Mouse (Mus musculus) ES-E14 (cell line): ENCODE measurements around the gene Riok2. TPM values are rescaled to one million over a fixed set of nuclear protein-coding genes. Genes with fewer than 3 reads are reported as not detected.
A peak's percentile ranks its signal among the peaks of the same experiment; 100 is the strongest.
"Not testable (repeated sequence)": the region's sequence is repeated elsewhere in the genome, so short reads cannot be mapped to it uniquely, and the experiment has no call there.

Experiments
- DNase-seq: peaks from one replicate; pipeline ENCODE4 v3.0.0-alpha.2; 2013; ENCODE audit warnings: low read depth, low spot score
- H3K27ac ChIP-seq: 2 replicates; pipeline ENCODE4 v1.5.1; 2012; ENCODE audit warnings: low read depth, mild to moderate bottlenecking, low read length, moderate library complexity, mixed read lengths; ENCODE audit not compliant: poor library complexity, insufficient read depth, severe bottlenecking
- H3K36me3 ChIP-seq: 2 replicates; pipeline ENCODE4 v1.6.1; 2012; ENCODE audit warnings: mild to moderate bottlenecking, low read length, moderate library complexity, mixed read lengths; ENCODE audit not compliant: control insufficient read depth, poor library complexity, insufficient read depth, severe bottlenecking
- H3K4me1 ChIP-seq, 2 experiments: fragments of 150-350 bp in 1 of 2; sonication (generic) in 1 of 2; 2 replicates each; pipeline ENCODE4 v1.6.1; 2012; ENCODE audit warnings: low read length in 2 of 2, mild to moderate bottlenecking in 1 of 2, mixed read lengths in 1 of 2; ENCODE audit not compliant: control insufficient read depth in 2 of 2, insufficient read depth in 2 of 2, poor library complexity in 1 of 2
- H3K4me3 ChIP-seq, 2 experiments: fragments of 150-350 bp in 1 of 2; sonication (generic) in 1 of 2; 2 replicates each; pipeline ENCODE4 v1.5.1; 2012; ENCODE audit warnings: low read length in 2 of 2, low read depth in 1 of 2, mild to moderate bottlenecking in 1 of 2, mixed read lengths in 1 of 2; ENCODE audit not compliant: insufficient read depth in 1 of 2, poor library complexity in 1 of 2, severe bottlenecking in 1 of 2
- H3K9ac ChIP-seq: 2 replicates; pipeline ENCODE4 v1.6.1; 2012; ENCODE audit warnings: low read depth, mild to moderate bottlenecking, low read length, mixed read lengths; ENCODE audit not compliant: poor library complexity, insufficient read depth, severe bottlenecking
- H3K9me3 ChIP-seq: fragments of 150-350 bp; sonication (generic); 2 replicates; pipeline ENCODE4 v1.6.1; 2012; ENCODE audit warnings: low read depth, mild to moderate bottlenecking, low read length; ENCODE audit not compliant: control insufficient read depth, insufficient read depth
- CHD2 ChIP-seq: IDR thresholded peaks from 2 replicates; pipeline ENCODE4 v1.6.1; 2014; ENCODE audit warnings: mild to moderate bottlenecking, low read depth, low read length, inconsistent platforms
- HCFC1 ChIP-seq: IDR thresholded peaks from 2 replicates; pipeline ENCODE4 v1.6.1; 2012; ENCODE audit warnings: low read length, inconsistent platforms, borderline replicate concordance; ENCODE audit not compliant: insufficient read depth
- MAFK ChIP-seq: IDR thresholded peaks from 2 replicates; pipeline ENCODE4 v1.6.1; 2014; ENCODE audit warnings: mild to moderate bottlenecking, low read depth, low read length, inconsistent platforms; ENCODE audit not compliant: insufficient read depth
- ZC3H11A ChIP-seq: IDR thresholded peaks from 2 replicates; pipeline ENCODE4 v1.6.1; 2012; ENCODE audit warnings: low read depth, mild to moderate bottlenecking, inconsistent platforms, low read length, borderline replicate concordance
- ZNF384 ChIP-seq: IDR thresholded peaks from 2 replicates; pipeline ENCODE4 v1.6.1; 2012; ENCODE audit warnings: low read depth, low read length, inconsistent platforms
- in situ Hi-C, 2 experiments: fragments of 600-800 bp; cut with MboI; formaldehyde crosslinking; loops; one replicate each; pipeline ENCODE4 v1.15.1; 2025; ENCODE audit warnings: low sequenced_read_pairs in 2 of 2, inconsistent platforms in 1 of 2; ENCODE audit not compliant: unreplicated experiment in 2 of 2
- total RNA-seq: library from RNA; depleted of rRNA; stranded (reverse); fragments of 300-350 nt; gene quantifications from 2 replicates; pipeline ENCODE4 v1.2.3, GENCODE M21; 2012; rRNA removed

The Riok2 gene
- total RNA-seq: 42.1 and 60.6 TPM in 2 replicates

DNA sequence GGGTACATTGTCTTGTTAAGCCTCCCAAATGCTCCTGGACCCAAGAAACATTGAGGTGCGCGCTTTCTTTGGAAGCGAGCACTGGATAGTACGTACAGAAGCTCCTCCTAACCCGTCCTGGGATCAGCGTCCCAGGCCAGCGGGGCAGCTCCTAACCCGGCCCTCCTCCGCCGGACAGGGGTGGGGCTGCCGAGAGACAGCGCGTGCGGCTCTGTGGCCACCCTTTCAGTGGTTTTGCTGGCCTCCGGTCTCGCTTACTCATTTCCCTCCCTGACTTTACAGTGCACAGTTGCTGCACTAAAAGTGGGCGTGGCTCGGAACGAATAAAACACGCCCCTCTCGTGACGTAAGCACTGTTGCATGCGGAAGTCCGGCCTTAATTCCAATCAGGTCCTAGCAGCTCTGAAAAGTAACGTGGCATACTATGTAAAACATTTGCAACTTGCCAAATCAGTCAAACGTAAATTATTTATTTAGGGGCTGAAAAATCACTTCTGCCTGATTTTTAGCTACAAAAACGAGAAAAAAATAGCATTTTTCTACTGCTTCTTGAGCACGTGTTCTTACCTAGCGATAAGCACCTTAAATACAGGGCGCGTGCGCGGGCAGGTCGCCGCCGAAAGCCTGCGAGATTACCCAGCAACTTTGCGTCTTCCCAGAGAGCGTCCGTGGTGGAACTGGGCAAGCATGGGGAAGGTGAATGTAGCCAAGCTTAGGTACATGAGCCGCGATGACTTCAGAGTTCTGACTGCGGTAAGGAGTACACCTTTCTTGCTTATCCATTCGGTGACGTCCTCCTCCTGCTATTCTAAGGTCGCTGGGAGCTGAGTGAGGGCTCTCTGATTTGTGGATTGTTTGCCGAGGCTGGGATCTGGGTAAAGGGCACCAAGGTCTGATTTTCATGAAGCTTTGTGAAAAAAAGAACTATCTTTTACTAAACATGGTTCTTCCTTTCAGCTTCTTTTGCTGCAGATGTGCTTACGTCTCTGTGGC, at the start of gene Riok2:
Gene Riok2, plus strand, starts transcription at position 392 of the 993 bp plus-strand sequence.
- peak; percentile 99 for DNase-seq
- Histone ChIP-seq H3K9me3 (no peaks in the 10 kb centered on the region), H3K36me3 (no peaks in the 10 kb centered on the region; the same call in 1 of the 2 replicates), H3K9ac (peak within 1 kb of the TSS; percentile 91), H3K27ac (peak within 1 kb of the TSS; percentile 55), H3K4me1 (no peaks in the 10 kb centered on the region), H3K4me3 (peak within 1 kb of the TSS; percentile 79 to 81)
- in situ Hi-C loops: no loop called here
- TF ChIP-seq CHD2 (peak; percentile 90), ZC3H11A (no peak), ZNF384 (no peak), MAFK (no peak), HCFC1 (peak; percentile 73; the same call in 1 of the 2 replicates)

DNA sequence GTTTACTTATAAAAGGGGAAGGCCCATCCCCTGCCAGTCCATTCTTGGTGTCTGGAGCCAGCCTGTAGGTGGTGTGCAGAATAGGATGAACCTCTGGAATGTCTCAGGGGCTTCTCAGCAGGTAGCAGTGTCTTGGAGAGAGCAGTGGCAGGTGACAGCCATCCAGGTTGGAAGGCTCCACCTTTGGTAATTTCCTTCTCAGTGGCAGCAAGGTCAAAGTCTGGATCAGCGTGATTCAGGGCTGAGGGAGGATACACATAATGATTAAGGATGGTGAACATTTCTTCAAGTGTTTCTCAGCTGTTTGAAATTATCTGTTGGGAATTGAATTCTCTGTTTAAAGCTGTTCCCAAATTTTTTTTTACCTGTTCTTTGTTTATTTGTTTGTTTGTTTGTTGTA, 48.1 kb upstream of the Riok2 start:
- H3K36me3 ChIP-seq, H3K4me1 ChIP-seq, in situ Hi-C loops, DNase-seq, H3K4me3 ChIP-seq, H3K9me3 ChIP-seq, H3K27ac ChIP-seq: not testable (repeated sequence)
- peak overlapping the region; percentile 24; the same call in 1 of the 2 replicates for H3K9ac ChIP-seq

GRCm38 (mm10) chr17:17326636-17327035, 47.5 kb upstream of the Riok2 start:
- Histone ChIP-seq H3K4me1 (peaks cover 0 to 4% of the 10 kb centered on the region in 2 experiments; a peak in 1 of 4 replicates), H3K9ac (no peak overlapping the region), H3K36me3 (no peaks in the 10 kb centered on the region), H3K4me3 (no peak overlapping the region), H3K27ac (no peak overlapping the region), H3K9me3 (no peaks in the 10 kb centered on the region)
- DNase-seq: no peak
- no peak for TF ChIP-seq HCFC1
- no peak for TF ChIP-seq MAFK
- no peak for TF ChIP-seq CHD2
- no peak for TF ChIP-seq ZNF384
- no peak for TF ChIP-seq ZC3H11A
- in situ Hi-C loops: no loop called here

DNA sequence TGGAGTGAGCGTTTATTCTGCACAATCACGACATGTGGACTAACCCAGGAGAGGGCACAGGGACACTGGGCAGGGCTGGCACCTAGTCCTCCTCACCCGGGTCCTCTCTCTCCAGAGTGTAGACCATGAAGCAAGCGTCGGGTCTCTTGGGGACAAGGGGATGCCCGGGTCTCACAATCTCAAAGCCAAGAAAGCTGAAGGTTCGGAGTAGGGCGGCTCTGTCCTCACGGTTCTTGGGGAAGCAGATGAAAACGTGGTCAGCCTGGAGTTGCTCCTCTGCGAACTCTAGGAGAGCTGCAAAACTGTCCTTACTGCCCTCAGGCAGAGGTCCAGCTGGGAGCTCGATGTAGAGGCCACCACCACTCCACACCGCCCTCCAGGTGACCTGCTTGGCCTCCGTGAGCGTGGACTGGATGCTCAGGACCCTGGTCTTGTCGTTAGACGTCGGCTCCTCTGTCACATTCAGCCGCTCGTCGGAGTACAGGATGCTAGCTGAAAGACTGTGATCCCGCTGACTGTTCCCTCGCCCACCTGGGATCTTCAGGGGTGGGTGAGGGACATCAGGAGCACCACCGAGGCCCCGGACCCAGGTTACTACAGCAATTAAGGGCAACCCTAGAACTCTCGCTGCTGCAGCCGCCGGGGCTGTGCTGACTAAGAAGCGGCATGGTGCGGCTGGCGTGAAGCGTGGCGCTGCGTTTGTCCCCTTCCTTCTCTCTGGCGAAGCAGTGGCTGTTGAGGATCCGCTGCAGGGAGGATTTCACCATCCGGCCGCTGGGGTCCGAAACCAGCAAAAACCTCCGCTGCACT, 28.5 kb upstream of the Riok2 start:
- Histone ChIP-seq H3K4me3 (peak overlapping the region; percentile 26 to 49; a peak in 3 of 4 replicates), H3K9ac (peak overlapping the region; percentile 59)
- in situ Hi-C loops, H3K36me3 ChIP-seq, H3K4me1 ChIP-seq, H3K27ac ChIP-seq, DNase-seq, H3K9me3 ChIP-seq: not testable (repeated sequence)

GRCm38 (mm10) chr17:17346281-17346680, 27.8 kb upstream of the Riok2 start:
- H3K9me3 ChIP-seq, H3K9ac ChIP-seq: not testable (repeated sequence)

More at GRCm38 (mm10) chr17:17346281-17346680, 27.8 kb upstream of the Riok2 start:
- H3K4me1 ChIP-seq, H3K27ac ChIP-seq, H3K36me3 ChIP-seq, DNase-seq, in situ Hi-C loops: not testable (repeated sequence)
- H3K4me3 ChIP-seq: peak overlapping the region in 1 of 2 experiments; percentile 43; a peak in 2 of 4 replicates
